Mouse (Mus musculus) testis, adult 2 months (tissue): ENCODE measurements around the gene Hp. TPM values are rescaled to one million over a fixed set of nuclear protein-coding genes. Genes with fewer than 3 reads are reported as not detected.

Source experiments
- H3K27ac ChIP-seq: fragments of 200-500 bp; 2 replicates; pipeline ENCODE4 v1.5.1; 2012; ENCODE audit warnings: low read depth, low read length; ENCODE audit not compliant: control insufficient read depth, insufficient read depth
- H3K27me3 ChIP-seq: fragments of 200-500 bp; 2 replicates; pipeline ENCODE4 v1.6.1; 2012; ENCODE audit warnings: mild to moderate bottlenecking, low read length, moderate library complexity; ENCODE audit not compliant: control insufficient read depth, insufficient read depth
- H3K36me3 ChIP-seq: fragments of 200-500 bp; 2 replicates; pipeline ENCODE4 v1.6.1; 2012; ENCODE audit warnings: mild to moderate bottlenecking, low read length; ENCODE audit not compliant: control insufficient read depth, insufficient read depth
- H3K4me1 ChIP-seq: fragments of 200-500 bp; 2 replicates; pipeline ENCODE4 v1.6.1; 2012; ENCODE audit warnings: low read length; ENCODE audit not compliant: control insufficient read depth, insufficient read depth
- H3K4me3 ChIP-seq: fragments of 200-500 bp; 2 replicates; pipeline ENCODE4 v1.5.1; 2012; ENCODE audit warnings: low read depth, mild to moderate bottlenecking, low read length, moderate library complexity, mixed read lengths; ENCODE audit not compliant: control insufficient read depth
- CTCF ChIP-seq: fragments of 200-500 bp; IDR thresholded peaks from 2 replicates; pipeline ENCODE4 v1.5.1; 2012; ENCODE audit warnings: low read depth, mild to moderate bottlenecking, inconsistent platforms, low read length, moderate library complexity; ENCODE audit not compliant: control insufficient read depth, insufficient read depth, insufficient replicate concordance
- POLR2A ChIP-seq: fragments of 200-500 bp; IDR thresholded peaks from 2 replicates; pipeline ENCODE4 v1.6.1; 2012; ENCODE audit warnings: low read depth, mild to moderate bottlenecking, inconsistent platforms, low read length, moderate library complexity; ENCODE audit not compliant: control insufficient read depth
- polyA plus RNA-seq: library from polyadenylated mRNA; depleted of rRNA; stranded (reverse); fragments of >200 nt; gene quantifications from 2 replicates; pipeline ENCODE4 v1.2.3, GENCODE M21; 2012

The Hp gene
- polyA plus RNA-seq, 1 experiment, result 4.6 TPM

DNA sequence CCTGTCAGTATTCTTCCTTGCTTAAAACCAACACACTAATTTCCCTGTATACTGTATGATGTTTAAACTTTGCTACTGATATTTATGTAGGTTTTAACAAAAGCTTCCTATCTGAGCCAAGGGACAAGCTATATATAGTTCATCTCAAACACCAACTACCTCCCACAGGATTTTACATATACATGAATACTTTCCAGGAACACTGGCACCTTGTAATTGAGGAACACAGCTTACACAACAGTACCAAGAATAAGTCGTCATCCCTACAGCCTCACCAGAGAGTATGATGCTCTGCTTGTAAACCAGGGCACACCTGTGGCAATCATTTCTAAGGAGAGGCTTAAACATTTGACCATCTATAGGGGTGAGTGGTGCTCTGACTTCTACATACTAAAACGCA is 27.8 kb upstream of the Hp start:
- H3K4me3 ChIP-seq, result no peak overlapping the region
- no peaks in the 10 kb centered on the region for H3K27me3 ChIP-seq
- H3K4me1 ChIP-seq, result peaks cover 6% of the 10 kb centered on the region
- peaks cover 2% of the 10 kb centered on the region; the same call in 1 of the 2 replicates for H3K36me3 ChIP-seq
- no peak overlapping the region for H3K27ac ChIP-seq
- no peak for TF ChIP-seq POLR2A
- TF ChIP-seq CTCF, result no peak

DNA sequence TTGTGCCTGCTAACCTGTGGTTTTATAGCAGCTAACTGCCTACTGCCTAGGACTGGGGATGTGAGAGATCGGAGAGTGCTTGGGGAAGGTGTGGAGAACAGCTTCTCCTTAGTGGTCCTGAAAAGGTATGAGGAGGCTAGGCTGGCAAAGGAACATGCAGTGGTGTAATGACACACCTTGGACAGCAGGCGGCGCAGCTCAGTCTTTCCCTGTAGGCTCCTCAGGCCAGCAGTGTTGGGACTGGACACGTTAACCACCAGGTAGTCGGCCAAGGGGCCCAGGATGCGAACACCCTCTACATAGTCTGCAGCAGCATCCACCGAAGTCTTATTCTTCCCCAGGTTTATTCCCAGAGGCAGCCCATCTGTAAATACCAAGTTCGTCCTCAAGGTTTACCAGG is 16.9 kb upstream of the Hp start:
- H3K4me1 ChIP-seq, result no peaks in the 10 kb centered on the region
- H3K27ac ChIP-seq, result no peak overlapping the region
- TF ChIP-seq POLR2A, result no peak
- TF ChIP-seq CTCF, result peak; percentile 89; the same call in 1 of the 2 replicates
- peaks cover 3% of the 10 kb centered on the region; the same call in 1 of the 2 replicates for H3K36me3 ChIP-seq
- no peaks in the 10 kb centered on the region for H3K27me3 ChIP-seq
- no peak overlapping the region for H3K4me3 ChIP-seq

DNA sequence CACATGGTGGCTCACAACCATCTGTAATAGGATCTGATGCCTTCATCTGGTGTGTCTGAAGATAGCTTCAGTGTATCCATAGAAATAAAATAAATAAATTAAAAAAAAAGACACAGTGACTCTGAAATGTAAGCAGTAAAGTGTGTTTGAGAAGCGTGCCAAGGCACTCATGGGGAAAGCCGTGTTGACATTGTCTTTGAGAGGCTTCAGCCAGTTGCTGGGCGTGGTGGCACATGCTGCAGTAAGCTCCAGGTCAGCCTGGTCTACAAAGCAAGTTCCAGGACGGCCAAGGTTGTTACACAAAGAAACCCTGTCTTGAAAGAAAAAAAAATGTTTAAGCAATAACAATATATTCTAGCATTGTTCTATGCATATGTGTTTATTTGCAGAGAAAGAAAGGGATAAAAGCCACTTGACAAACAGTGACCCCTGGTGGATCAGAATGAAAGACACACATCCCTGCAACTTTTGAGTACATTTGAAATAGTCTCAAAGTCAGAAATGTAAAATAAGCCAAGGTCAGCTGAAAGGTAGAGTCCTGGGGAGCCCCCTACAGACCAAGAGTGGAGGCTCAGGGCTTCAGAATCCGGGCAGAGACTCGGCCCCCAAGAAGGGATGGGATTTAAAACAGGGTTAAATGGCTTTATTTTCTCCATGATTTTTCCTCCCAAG is 14.3 kb upstream of the Hp start:
- no peak overlapping the region for H3K4me3 ChIP-seq
- H3K27me3 ChIP-seq, result no peaks in the 10 kb centered on the region
- peaks cover 3% of the 10 kb centered on the region; the same call in 1 of the 2 replicates for H3K36me3 ChIP-seq
- H3K4me1 ChIP-seq, result no peaks in the 10 kb centered on the region
- no peak for TF ChIP-seq POLR2A
- TF ChIP-seq CTCF, result no peak
- H3K27ac ChIP-seq, result no peak overlapping the region

DNA sequence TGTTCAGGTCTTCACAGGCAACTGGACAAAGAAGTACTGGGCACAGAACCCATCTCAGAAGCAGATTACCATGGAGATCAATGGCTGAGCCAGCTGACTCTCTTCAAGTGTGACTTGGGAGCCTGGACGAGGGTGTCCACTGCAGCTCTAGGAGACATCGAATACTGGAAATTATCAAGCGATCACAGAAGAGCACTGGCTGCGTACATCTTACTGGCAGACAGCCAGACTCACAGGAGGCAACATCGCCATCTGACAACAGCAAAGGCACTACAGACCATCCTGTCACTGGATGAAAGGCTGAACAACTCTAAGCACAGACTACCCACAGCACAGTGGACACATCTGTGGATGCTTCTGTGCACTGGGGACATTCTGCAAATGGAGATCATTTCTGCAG is 13.2 kb upstream of the Hp start:
- Histone ChIP-seq H3K27ac (no peak overlapping the region), H3K36me3 (peaks cover 3% of the 10 kb centered on the region; the same call in 1 of the 2 replicates), H3K4me1 (no peaks in the 10 kb centered on the region), H3K4me3 (no peak overlapping the region), H3K27me3 (no peaks in the 10 kb centered on the region)
- TF ChIP-seq POLR2A (no peak), CTCF (no peak)

DNA sequence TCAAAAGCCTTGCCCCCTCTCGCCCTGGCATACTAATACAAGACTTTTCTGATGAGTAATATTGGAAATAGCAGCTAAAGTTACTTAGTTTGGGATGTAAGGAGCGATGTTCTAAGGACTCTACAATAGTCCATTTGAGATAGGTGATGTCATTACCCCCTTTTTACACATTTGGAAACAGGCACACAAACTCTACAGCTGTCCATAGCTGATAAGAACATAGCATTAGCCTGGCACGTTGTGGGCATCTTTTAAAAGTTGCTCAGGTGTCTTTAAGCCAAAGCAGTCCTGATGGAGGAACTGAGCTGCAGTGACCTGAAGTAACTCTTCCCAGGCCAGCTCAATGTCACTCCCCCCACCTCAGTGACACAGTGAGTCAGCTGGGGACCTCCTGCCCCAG is 12.4 kb upstream of the Hp start:
- H3K27me3 ChIP-seq, result no peaks in the 10 kb centered on the region
- TF ChIP-seq CTCF (no peak), POLR2A (no peak)
- H3K36me3 ChIP-seq, result peaks cover 3% of the 10 kb centered on the region; the same call in 1 of the 2 replicates
- no peak overlapping the region for H3K4me3 ChIP-seq
- H3K27ac ChIP-seq, result no peak overlapping the region
- no peaks in the 10 kb centered on the region for H3K4me1 ChIP-seq

DNA sequence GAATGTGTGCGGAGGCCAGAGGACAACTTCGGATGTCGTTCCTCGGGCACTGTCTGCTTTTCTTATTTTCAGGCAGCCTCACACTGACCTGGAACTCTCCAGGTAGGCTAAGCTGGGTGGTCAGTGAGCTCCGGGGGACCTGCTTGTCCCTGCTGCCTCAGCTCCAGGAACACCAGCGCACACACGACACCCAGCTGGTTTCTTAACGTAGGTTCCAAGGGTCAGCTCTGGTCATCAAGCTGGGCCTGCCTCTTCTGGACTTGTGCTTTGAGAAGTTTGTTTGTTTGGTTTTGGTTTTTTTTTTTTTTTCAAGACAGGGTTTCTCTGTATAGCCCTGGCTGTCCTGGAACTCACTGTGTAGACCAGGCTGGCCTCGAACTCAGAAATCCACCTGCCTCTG is 11.9 kb upstream of the Hp start:
- peaks cover 3% of the 10 kb centered on the region; the same call in 1 of the 2 replicates for H3K36me3 ChIP-seq
- no peaks in the 10 kb centered on the region for H3K4me1 ChIP-seq
- H3K4me3 ChIP-seq, result no peak overlapping the region
- TF ChIP-seq POLR2A (no peak), CTCF (no peak)
- no peaks in the 10 kb centered on the region for H3K27me3 ChIP-seq
- no peak overlapping the region for H3K27ac ChIP-seq

DNA sequence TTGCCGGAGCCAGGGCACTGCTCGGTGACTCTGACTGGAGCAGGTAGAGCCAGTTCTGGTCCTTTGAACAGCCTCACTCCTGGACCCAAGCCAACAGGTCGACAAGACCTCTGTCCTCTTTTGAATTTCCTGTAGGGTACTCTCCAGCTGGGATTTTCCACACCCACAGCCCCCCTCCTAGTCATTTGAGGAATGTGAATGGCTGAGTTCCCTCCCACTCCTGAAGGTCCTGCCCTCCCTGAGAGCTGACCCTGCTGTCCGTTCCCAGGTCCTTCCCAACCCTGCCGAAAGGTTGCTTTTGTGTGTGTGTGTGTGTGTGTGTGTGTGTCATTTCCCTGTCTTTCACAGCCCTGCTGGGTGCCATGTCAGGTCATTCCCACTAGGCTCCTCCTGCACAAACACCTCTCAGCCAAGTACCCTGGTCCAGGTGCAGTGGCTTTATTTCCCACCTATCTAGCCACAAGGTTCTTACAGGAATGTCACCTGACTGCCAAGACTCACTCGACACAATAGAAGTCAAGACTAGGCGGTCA is 8.1 kb upstream of the Hp start:
- no peak overlapping the region for H3K27ac ChIP-seq
- TF ChIP-seq POLR2A (no peak), CTCF (no peak)
- H3K4me3 ChIP-seq, result no peak overlapping the region
- H3K4me1 ChIP-seq, result no peaks in the 10 kb centered on the region
- no peaks in the 10 kb centered on the region for H3K27me3 ChIP-seq
- no peaks in the 10 kb centered on the region for H3K36me3 ChIP-seq

DNA sequence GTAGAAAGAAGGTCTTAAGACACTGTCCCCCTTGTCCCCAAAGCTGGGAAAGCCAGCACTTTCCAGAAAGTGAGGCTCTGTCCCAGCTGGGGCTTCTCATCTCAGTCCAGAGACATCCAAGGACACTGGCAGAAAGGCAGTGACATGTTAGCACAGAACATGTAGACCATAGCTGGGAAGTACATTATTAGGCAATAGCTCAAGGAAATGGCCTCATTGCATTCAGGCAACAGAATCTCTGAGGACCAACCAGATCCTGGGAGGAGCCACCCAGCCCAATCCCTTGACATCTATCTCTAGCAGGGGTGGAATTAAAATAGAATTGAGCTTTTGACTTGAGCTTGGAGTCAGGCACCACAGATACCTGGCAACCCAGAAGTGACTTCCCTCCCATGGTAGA is 6.7 kb upstream of the Hp start:
- TF ChIP-seq POLR2A (no peak), CTCF (no peak)
- no peak overlapping the region for H3K4me3 ChIP-seq
- H3K4me1 ChIP-seq, result no peaks in the 10 kb centered on the region

More for the DNA sequence above, 6.7 kb upstream of the Hp start:
- H3K27me3 ChIP-seq, result no peaks in the 10 kb centered on the region
- H3K36me3 ChIP-seq, result no peaks in the 10 kb centered on the region
- no peak overlapping the region for H3K27ac ChIP-seq
